Mouse (Mus musculus) hindlimb bud, embryonic 11.5 days (tissue): ENCODE measurements around the gene Nipbl.

Source experiments
- DNase-seq: peaks from one replicate; pipeline ENCODE4 v3.0.0-alpha.2; 2012; ENCODE audit warnings: low read depth, low spot score; ENCODE audit errors: extremely low spot score

Gene Nipbl

GRCm38 (mm10) chr15:8420909-8421308 is 23.4 kb downstream of the Nipbl start:
- no peak for DNase-seq

GRCm38 (mm10) chr15:8416500-8417138 is 27.6 kb downstream of the Nipbl start:
- no peak for DNase-seq

GRCm38 (mm10) chr15:8413356-8413755 is 30.9 kb downstream of the Nipbl start:
- no peak for DNase-seq

- no peak for DNase-seq
Observed at GRCm38 (mm10) chr15:8411873-8412272, 32.4 kb downstream of the Nipbl start.

- DNase-seq = no peak
Observed at GRCm38 (mm10) chr15:8411168-8411837, 33.0 kb downstream of the Nipbl start.

- no peak for DNase-seq
Observed at GRCm38 (mm10) chr15:8407082-8407481, 37.2 kb downstream of the Nipbl start.

GRCm38 (mm10) chr15:8406219-8406618 is 38.0 kb downstream of the Nipbl start:
- DNase-seq = no peak

GRCm38 (mm10) chr15:8402591-8402990 is 41.7 kb downstream of the Nipbl start:
- DNase-seq = no peak

- no peak for DNase-seq
Observed at GRCm38 (mm10) chr15:8401536-8401935, 42.7 kb downstream of the Nipbl start.

- no peak for DNase-seq
Observed at GRCm38 (mm10) chr15:8391764-8392163, 52.5 kb downstream of the Nipbl start.

- no peak for DNase-seq
Observed at GRCm38 (mm10) chr15:8382213-8382612, 62.0 kb downstream of the Nipbl start.

GRCm38 (mm10) chr15:8375657-8376056 is 68.6 kb downstream of the Nipbl start:
- DNase-seq = no peak

GRCm38 (mm10) chr15:8374724-8375123 is 69.5 kb downstream of the Nipbl start:
- no peak for DNase-seq

GRCm38 (mm10) chr15:8347104-8347773 is 97.0 kb downstream of the Nipbl start:
- no peak for DNase-seq

- DNase-seq = no peak
Observed at GRCm38 (mm10) chr15:8340596-8340995, 103.7 kb downstream of the Nipbl start.

- DNase-seq = no peak
Observed at GRCm38 (mm10) chr15:8331547-8331946, 112.7 kb downstream of the Nipbl start.

GRCm38 (mm10) chr15:8325629-8326028 is 118.6 kb downstream of the Nipbl start:
- no peak for DNase-seq

GRCm38 (mm10) chr15:8324833-8325232 is 119.4 kb downstream of the Nipbl start:
- DNase-seq = no peak

GRCm38 (mm10) chr15:8324061-8324460 is 120.2 kb downstream of the Nipbl start:
- no peak for DNase-seq

GRCm38 (mm10) chr15:8321491-8321890 is 122.8 kb downstream of the Nipbl start:
- DNase-seq = no peak

- DNase-seq = no peak
Observed at GRCm38 (mm10) chr15:8319191-8319590, 125.1 kb downstream of the Nipbl start.

GRCm38 (mm10) chr15:8317381-8317780 is 126.9 kb downstream of the Nipbl start:
- no peak for DNase-seq
